Mouse (Mus musculus) ES-E14 (cell line): ENCODE data around the gene Opa3.

Experiments
- CHD2 ChIP-seq: IDR thresholded peaks from 2 replicates; pipeline ENCODE4 v1.6.1; 2014; ENCODE audit warnings: mild to moderate bottlenecking, low read depth, low read length, inconsistent platforms
- HCFC1 ChIP-seq: IDR thresholded peaks from 2 replicates; pipeline ENCODE4 v1.6.1; 2012; ENCODE audit warnings: low read length, inconsistent platforms, borderline replicate concordance; ENCODE audit not compliant: insufficient read depth
- MAFK ChIP-seq: IDR thresholded peaks from 2 replicates; pipeline ENCODE4 v1.6.1; 2014; ENCODE audit warnings: mild to moderate bottlenecking, low read depth, low read length, inconsistent platforms; ENCODE audit not compliant: insufficient read depth
- ZC3H11A ChIP-seq: IDR thresholded peaks from 2 replicates; pipeline ENCODE4 v1.6.1; 2012; ENCODE audit warnings: low read depth, mild to moderate bottlenecking, inconsistent platforms, low read length, borderline replicate concordance

DNA sequence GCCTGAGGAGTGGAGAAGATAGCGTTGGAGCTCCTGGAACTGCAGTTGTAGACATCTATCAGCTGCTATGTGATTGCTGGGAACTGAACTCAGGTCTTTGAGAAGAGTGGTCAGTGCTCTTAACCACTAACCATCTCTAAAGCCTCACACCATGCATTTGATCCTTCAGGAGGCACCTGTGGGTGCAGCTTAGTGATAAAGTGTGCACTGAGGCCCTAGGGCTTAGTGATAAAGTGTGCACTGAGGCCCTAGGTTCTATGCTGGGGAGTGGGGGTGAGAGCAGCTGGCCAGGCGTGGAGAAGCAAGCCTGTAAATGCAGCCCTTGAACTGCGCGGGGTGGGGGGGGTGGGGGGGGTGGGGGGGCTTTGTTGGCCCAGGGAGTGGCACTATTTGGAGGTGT lies 11.9 kb downstream of the Opa3 start:
- TF ChIP-seq HCFC1 (no peak), MAFK (no peak), ZC3H11A (no peak), CHD2 (no peak)
